Mouse (Mus musculus): ENCODE results near the gene Cacna2d3. TPM values are rescaled to one million over a fixed set of nuclear protein-coding genes. Genes with fewer than 3 reads are reported as not detected.

The Cacna2d3 gene
- total RNA-seq, 2 experiments from 2014 or later, result 0.73 to 0.85 TPM

GRCm38 (mm10) chr14:29496552-29496951, 225.1 kb downstream of the Cacna2d3 start:
- DNase-seq (ENCODE audit: low spot score), result no peak

GRCm38 (mm10) chr14:29491786-29492185, 229.9 kb downstream of the Cacna2d3 start:
- DNase-seq (ENCODE audit: low spot score), result no peak

DNA sequence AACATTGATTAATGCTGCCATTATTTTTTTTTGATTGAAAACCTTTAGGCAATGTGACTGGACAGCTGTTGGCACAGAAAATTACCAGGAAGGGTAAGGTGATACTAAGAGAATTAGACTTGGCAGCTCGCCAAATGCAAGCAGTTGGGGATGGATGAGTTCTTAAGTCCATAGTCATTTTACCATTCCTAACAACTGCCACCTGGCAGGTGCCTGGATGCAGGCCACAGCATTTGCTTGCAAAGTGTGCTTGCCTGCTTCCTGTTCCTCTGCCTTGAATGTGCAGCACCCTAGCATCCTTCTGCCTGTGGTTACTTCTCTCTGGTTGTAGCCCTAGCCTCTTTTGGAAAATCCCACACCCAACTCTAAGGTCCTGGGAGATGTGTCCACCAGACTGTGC, 236.2 kb downstream of the Cacna2d3 start:
- no peak for DNase-seq (ENCODE audit: low spot score)

GRCm38 (mm10) chr14:29478403-29478983, 243.2 kb downstream of the Cacna2d3 start:
- DNase-seq (ENCODE audit: low spot score), result no peak

DNA sequence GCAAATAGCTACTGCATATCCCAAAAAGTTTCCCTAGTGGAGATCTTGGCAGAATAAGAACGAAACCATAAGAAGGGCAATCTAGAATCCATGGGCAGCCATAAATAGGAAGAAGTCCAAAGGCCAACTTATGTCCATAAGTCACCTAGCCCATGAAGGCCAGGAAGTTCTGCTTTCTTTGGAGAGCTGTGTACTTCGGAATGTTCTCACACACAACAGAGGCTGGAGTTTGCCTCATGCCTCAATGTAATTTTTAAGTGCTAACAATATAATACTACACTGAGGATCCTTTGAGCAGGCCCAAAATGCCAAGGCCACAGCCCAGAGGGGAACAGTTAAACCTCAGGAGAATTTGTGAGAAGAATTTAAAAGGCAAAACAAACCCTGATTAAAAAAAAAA, 257.4 kb downstream of the Cacna2d3 start:
- DNase-seq (ENCODE audit: low spot score), result no peak

DNA sequence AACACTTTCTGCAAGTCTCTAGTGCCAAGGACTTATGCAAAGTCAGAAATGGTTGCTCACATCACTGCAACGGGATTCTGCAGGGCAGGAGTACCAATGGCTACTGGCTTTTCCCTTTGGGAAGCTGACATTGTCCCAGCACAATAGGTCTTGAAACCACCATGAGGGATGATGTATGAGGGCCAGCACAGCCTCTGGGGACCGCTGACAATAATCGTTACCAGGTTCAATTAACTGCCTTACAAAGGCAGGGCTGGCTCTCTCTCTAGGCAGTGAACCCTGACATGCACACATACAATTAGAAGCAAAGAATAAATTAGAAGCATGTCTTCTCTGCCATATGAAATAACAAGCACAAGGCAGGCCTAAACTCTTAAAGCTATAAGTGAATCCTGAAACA, 272.5 kb downstream of the Cacna2d3 start:
- no peak for DNase-seq (ENCODE audit: low spot score)

- peak; percentile 36 for DNase-seq (ENCODE audit: low spot score)
These were observed 278.3 kb downstream of the Cacna2d3 start for GRCm38 (mm10) chr14:29443091-29444026.

DNA sequence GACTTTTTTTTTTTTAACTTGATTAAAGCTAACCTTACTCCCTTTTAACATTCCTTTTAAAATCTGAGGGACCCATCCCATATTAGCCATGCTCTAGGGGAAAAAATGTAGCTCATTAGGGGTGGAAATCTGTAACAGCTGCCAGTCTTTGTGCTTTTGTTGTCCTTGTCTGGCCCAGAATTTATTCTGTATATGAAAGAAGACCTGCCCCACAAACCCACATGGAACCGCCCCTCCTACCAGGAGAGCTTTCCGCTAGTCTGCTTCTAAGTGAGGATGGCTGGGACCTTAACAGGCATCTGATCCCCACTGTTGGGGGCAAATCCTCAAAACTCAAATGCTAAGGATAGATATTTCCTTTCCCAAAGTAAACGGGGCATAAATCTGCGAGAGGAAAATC, 279.2 kb downstream of the Cacna2d3 start:
- DNase-seq (ENCODE audit: low spot score), result no peak

DNA sequence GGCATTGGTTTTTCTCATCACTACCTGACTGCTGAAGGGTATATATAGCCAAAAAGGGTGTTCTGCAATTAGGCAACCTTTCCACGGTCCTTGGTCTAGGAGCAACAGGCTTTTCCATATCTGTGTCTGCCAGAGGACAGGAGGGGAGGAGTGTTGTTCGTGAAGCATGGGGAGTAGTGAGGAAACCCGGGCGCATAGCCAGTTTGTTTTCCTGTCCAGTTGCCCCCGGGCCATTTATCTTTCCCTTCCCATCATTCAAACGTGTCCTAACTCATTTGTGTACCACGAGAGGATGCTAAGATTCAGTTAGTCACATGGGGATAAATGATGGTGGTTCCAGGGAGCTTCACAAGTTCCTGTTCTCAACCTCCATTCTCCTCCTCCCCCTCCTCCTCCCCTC, 283.0 kb downstream of the Cacna2d3 start:
- DNase-seq (ENCODE audit: low spot score), result no peak

DNA sequence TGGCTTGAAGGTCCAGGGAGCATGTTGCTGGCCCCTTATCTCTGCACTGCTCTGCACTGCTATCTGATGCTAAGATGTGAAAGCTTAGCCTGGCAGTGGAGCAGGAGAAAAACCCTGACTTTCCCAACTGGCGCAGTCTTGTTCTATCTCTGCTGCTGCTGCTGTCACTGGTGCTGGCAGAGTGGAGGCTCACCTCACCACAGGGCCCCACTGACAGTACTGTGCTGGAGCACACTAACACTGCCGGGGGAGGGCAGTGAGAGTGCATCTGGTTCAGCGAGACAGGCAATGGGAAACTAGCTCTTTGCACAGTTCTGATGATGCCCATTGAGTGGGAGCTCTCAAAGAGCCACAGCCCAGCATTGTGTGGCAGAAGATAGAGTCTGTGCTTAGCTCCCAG, 283.4 kb downstream of the Cacna2d3 start:
- DNase-seq (ENCODE audit: low spot score), result no peak

GRCm38 (mm10) chr14:29435203-29435602, 286.5 kb downstream of the Cacna2d3 start:
- DNase-seq (ENCODE audit: low spot score), result no peak

DNA sequence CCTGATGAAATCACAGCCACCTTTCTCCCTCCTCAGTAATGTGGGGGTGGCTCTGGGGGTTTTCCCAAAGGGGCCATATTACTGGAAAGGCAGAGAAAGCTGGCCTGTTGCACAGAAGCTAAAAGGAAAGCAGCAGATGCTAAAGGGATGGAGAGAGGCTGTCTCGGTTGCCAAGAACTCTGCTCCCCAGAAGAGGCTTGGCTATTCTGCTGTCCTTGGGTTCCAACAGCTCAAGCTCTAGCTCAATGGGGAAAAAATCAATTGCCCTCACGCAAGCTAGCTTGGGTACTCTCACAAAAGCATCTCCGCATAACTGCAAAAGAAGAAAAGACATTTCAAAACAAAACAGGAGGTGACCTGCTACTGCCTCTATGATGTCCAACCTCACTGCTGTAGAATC, 287.9 kb downstream of the Cacna2d3 start:
- no peak for DNase-seq (ENCODE audit: low spot score)

DNA sequence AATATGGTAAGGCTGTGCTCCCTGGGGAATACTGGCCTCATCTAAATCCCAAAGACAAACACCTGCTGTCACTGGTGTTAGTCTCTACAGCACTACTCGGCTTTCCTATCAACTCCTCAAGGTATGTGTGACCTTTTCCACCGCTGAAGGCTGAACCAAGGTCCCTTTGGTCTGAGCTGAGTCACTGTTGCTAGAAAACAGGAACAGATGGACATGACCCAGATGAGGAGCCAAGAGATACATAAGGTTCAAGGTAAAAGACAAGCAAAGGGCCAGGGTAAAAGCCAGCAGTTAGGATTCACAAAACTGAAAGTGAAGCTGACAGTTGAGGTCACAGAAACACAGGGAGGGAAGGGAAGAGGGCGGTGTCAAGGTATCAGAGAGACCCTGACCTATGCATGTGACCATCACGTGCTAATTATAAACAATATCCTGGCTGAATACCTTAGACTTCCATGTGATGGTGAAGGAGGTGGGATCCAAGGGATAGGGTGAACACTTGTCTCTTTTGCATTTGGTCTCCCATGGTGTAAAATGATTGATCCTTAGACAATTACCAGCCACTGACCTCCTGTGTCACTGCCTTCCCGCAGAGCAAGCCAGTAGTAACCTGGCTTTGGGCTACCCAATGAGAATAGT, 288.5 kb downstream of the Cacna2d3 start:
- DNase-seq (ENCODE audit: low spot score), result no peak

- no peak for DNase-seq (ENCODE audit: low spot score)
These were observed 291.9 kb downstream of the Cacna2d3 start for GRCm38 (mm10) chr14:29429788-29430187.

DNA sequence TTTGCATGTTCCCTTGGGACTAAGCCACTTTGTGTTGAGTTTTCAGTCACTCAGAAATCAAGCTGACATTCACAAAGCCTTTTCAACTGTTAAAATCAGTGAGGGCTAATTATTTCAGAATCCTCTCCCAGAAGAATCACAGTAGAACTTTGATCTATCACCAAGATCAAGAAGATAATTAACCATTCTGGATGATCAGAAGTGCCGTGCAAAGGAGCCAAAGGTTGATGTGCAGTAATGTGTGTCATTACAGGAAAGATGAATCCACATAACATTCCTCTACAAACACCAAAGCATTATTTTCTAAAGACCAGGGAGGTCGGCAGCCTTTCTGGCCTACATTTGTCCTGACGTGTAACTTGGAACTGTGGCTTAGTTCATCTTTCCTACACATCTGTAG, 296.0 kb downstream of the Cacna2d3 start:
- DNase-seq (ENCODE audit: low spot score), result no peak

DNA sequence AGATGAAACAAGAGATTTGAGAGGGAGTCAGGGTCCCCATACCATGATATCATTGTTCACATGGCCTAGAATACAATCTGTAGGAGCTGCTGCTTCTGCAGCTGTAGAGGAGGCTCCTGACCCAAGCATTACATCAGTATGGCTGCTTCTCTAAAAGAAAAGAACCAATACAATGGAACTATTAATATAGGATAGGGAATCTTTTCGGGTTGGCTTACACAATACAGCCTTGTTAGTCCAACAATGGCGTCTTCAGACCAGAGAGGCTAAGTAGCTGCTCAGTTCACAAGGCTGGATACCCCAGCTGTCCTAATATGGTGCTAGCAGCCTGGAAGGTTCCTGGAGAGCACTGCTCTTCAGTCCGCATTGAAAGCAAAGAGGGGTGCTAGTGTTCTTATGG, 296.5 kb downstream of the Cacna2d3 start:
- no peak for DNase-seq (ENCODE audit: low spot score)

- no peak for DNase-seq (ENCODE audit: low spot score)
These were observed 315.8 kb downstream of the Cacna2d3 start for GRCm38 (mm10) chr14:29405878-29406165.

DNA sequence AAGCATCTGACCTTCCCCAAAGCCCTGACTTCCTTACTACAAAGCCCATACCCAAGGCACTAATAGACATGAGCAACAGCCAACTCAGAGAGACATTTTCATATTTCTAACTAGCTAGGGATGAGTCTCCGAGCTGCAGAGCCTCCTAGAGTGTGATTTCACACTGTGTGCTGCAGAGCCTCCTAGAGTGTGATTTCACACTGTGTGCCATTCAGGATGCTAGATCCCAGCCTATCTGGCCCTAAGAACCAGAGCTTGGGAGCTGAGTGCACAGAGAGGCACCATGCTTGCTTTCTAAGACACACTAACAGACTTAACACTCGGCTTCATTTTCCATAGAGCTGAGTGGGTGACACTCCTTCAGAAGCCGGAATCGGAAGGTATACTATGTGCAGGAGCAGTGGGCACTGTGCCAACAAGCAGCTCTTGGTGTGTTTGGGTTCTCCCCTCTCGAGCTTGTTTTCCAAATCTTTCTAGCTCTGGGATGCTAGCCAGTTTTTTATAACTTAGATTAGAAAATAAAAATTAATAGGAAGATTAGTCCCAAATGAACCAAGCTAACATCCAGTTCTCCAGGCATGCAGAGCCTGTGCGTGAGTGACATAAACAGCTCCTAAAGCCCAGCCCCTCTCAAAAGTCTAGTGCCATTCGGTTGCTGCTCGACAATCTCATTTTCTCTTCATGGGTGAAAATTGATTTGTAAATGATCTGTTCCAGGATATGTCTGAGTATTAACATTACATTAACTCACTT, 316.4 kb downstream of the Cacna2d3 start:
- DNase-seq (ENCODE audit: low spot score), result no peak

- DNase-seq (ENCODE audit: low spot score), result no peak
These were observed 317.5 kb downstream of the Cacna2d3 start for GRCm38 (mm10) chr14:29403849-29404808.

DNA sequence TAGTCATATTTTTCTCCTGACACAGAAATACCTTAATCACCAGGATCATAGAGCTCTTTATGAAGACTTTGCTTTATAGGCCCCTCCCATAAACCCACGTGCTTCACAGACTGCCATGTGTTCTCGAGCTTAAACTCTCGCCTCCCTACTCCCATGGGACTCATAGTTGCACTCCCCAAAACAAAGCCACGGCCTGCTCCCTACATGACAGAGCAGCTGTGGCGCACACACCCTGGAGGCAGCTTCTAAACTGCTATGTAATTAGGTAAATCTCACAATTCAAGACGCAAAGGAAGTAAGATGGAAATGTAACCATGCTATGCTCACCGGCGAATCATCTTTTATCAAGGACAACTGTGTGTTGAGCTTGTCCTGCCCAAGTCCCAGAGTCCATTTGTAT, 319.2 kb downstream of the Cacna2d3 start:
- no peak for DNase-seq (ENCODE audit: low spot score)

DNA sequence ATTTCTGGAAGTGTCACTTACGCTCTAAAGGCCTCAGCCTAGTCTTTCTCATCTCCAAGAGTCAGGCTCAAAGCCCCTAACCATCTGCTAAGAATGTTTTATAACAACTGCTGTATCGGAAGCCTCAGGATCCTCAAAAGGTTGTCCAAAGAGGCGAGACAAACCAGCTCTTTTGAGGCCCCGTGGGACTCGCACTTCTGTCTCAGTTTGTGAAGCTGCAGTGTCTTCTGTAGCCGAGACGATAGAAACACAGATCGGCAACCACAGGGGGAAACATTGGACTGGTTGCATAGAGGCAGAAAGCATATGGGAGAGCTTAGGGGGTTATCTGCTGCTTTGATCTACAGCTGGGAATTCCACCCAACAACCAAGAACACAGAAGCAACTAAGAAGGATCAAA, 327.9 kb downstream of the Cacna2d3 start:
- DNase-seq (ENCODE audit: low spot score), result no peak
